Mouse (Mus musculus) large intestine, adult 2 months (tissue): Measurements from ENCODE around the gene Scn3b. TPM values are rescaled to one million over a fixed set of nuclear protein-coding genes. Genes with fewer than 3 reads are reported as not detected.

Experiments used
- DNase-seq: peaks from one replicate; pipeline ENCODE4 v3.0.0-alpha.2; 2012; ENCODE audit warnings: low read depth, low spot score
- WGBS: fragments of 180-500 bp; shearing (Covaris S2); methylation state at CpG from one replicate; pipeline ENCODE4 v1.1.7; 2018; 5-methylcytosine and 5-hydroxymethylcytosine counted together
- polyA plus RNA-seq: library from polyadenylated mRNA; depleted of rRNA; stranded (reverse); fragments of >200 nt; gene quantifications from 2 replicates; pipeline ENCODE4 v1.2.3, GENCODE M21; 2012

The Scn3b gene
- polyA plus RNA-seq, 1 experiment = 0.26 TPM

DNA sequence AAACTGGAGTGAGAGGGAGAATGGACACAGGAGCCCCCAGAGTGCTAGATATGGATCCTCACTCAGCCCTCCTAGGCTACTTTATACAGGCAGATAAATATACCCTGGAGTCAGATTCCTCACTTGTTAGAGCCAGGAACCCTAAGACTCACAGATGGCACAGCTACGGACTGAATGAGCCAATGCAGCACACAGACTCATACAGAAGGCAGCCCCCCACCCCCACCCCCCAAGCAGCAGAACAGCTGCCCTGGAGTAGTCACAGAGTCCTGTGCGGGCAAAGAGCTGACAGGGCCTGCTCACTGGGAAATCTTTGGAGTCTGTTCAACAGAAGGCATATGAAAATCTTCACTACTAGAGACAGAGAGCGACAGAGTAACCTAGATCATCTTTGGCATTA, 38.3 kb downstream of the Scn3b start:
- DNase-seq = no peak
- 94% methylated on average over 3 of the region's 3 CpGs for WGBS

DNA sequence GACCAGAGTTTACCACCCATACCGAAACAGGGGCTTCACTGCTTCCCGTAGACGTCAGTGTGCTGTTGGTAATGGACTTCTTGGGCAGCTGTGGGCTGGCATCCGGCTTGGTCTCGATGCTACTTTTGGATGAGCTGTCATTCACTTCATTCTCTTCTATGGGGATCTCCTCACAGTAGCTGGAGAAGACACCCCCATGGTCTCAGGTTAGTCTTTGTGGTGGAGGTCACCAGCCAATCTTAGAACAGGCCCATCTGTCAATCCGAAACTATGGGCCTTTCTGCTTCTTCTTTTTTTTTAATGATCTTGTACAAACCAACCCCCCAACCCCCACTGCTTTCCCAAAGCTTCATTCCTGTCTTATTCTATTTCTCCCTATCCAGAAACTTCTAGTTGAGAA, 40.9 kb downstream of the Scn3b start:
- DNase-seq = no peak
- WGBS = 96% methylated on average over 6 of the region's 6 CpGs

DNA sequence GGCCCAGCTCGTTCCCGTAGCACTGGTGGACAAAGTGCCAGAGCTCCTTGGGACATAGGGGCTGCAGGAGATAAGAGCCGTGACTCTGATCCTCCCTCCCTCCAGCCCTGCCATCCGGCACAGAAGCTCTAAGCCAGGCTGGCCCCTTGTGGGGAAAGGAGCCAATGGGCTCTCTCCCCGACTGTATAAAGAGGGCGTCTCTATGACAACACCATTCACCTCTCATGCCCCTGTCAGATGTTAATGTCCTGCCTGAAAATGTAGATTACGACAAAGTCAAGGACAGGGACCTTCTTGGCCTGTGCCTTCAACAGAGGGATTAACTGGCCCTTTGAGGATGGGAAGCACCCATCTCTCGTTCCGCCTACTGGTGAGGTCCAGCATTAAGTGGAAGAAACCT, 42.8 kb downstream of the Scn3b start:
- WGBS = 88% methylated on average over 9 of the region's 9 CpGs
- DNase-seq = no peak

DNA sequence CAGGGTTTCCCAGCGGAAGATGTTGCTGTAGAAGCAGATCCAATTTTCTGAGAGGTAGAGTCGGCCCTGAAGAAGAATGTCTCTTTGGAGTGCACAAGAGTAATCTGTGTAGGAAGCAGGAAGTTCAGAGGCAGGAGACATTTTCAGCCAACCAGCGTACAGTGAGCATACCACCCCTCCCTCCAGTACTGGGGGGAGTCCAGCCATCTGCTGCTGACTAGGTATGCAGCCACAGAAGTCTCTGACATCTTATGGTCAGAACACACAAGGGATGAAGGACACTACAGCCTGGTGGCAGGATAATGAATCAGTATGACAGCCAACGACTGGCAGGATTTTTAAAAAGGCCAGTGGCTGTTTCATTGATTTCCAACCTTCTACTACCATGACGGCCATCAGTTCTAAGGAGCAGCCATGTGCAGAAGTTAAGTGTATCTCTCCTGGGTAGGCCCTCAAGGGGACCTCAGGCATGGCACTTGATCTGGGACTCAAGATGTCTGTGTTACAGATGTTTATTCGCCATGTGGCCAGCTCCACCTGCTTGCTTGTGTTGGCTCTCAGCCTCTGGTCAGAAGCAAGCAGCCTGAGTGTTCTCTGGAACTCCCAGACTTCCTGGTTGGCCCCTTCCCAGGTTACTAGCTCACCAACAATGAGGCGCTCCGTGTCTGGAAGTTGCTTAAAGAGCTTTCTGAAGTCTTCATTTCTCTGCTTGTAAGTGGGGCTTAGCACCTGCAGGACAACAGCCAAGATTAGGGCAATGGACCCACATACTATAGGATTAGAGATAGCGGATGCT, 48.0 kb downstream of the Scn3b start:
- DNase-seq = no peak

DNA sequence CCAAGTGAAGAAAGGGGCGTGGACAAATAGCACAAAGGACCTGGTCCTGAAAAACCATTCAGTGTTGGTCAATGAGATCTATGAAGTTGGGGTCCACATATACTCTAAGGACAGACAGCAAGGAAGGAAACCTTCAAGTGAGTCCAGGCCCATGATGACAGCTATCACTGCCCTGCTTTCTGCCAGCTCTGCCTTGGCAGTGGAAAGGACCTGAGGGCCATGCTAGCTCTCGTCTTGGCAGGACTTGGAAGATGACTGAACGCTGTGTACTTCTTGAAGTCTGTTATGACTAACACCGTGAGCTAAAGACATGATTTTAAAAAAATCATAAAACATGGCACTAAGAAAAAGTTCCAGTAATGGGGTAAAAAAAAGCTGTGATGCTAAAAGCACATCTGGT, 48.7 kb downstream of the Scn3b start:
- 70% methylated on average over 4 of the region's 4 CpGs for WGBS
- no peak for DNase-seq

More for the DNA sequence above, 48.0 kb downstream of the Scn3b start:
- 52% methylated on average over 9 of the region's 9 CpGs for WGBS

DNA sequence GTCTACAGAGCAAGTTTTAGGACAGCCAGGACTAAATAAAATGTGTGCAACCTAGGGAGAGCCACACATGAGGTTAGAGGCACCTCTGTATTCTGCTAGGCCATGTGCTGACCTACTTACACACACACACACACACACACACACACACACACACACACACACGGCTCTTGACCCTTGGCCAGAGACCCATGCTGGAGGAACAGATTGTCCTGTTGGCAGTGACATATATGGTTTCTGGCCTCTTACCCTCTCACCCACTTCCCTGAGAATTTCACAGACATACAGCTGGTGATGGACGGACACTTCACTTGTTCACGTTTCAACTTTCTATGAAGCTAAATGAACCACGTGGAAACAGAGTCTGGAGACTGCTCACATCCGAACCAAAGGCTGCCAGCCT, 49.8 kb downstream of the Scn3b start:
- DNase-seq = no peak
- 70% methylated on average over 5 of the region's 5 CpGs for WGBS

DNA sequence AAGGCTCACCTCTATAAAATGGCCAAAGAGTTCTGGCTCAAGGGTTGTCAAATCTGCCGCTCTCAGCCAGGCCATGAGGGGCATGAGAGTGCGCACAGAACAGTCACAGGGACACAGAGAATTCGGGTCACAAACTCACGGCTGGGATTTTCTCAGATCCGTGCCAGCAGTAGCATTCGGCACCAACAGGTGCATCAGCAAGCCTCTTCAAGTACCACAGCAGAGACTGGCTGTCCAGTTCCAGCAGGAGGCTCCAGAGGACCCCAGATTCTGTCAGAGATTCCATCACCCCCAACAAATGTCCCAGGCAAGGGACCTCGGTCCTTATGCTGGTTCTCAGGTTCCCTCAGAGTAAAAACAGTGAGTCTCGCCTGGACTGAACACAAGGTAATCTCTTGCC, 51.4 kb downstream of the Scn3b start:
- 79% methylated on average over 8 of the region's 8 CpGs for WGBS
- DNase-seq = no peak

DNA sequence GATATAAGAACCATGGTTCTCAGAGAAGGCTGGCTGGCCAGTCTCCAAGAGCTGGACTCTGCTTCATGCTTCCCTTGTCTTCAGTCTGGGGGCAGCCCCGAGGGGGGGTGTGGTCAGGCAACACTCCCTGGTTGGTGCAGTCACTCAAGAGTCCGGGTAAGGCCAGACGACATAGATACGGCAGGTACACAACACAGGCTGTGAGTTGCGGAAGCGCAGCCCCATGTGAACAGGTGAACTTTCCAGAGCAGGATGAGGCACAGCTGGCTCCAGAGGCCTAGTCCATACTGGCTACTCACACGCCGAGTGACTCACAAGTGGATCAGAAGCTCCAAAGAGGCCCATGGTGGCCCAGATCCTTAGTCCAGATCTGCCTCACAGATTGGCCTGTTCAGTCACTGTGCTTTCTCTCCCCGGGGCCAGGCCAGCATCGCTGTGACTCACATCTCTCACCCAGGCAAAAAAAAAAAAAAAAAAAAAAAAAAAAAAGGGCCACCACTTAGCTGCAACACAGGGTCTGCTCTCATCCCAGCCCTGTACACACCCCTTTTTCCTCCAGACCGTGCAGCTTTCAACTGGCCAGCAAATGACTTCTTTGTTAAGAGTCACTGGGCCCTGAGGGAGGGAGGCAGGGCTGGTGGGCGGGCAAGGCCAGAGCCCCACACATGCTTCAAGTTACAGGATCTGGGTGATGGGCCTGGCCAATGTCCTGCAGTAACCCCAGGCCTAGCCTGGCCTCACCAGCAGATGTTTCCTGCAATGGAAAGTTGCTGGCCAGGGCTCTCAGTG, 52.1 kb downstream of the Scn3b start:
- WGBS = 18% methylated on average over 12 of the region's 12 CpGs
- no peak for DNase-seq

DNA sequence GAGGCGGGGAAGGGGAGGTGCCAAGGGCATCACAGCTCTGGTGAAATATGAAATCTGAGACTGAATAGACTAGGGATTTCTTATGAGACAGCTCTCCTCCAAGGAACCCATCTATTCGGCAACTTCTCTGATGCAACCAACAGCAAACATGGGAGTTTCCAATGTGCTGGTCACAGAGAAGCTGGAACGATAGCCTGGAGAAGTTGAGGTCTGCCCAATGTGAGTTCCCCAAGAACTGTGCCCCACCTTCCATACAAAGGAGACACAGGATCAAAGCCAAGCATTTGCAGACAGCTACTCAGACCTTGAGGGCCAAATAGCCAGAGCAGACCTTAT, 52.6 kb downstream of the Scn3b start:
- WGBS = 31% methylated on average over 3 of the region's 3 CpGs
- DNase-seq = no peak

DNA sequence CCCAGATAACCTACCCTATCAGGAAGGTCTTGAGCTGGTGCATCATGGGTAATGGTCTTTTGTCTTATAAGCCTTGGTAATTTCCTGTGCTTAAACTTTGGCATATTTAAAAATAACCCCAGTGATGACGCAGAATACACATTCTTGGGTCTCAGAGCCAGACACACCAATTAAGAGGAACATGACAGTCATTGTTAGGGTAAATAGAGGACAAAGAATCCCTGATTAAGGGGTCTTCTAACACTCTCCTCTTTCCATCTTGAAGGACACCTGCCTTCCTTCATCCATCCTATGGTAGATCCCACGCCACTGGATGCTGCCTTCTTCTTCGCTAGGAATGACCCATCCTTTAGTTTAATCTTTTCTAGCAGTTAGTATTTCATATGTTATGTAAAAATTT, 53.4 kb downstream of the Scn3b start:
- DNase-seq = no peak
- 92% methylated on average over 3 of the region's 3 CpGs for WGBS

DNA sequence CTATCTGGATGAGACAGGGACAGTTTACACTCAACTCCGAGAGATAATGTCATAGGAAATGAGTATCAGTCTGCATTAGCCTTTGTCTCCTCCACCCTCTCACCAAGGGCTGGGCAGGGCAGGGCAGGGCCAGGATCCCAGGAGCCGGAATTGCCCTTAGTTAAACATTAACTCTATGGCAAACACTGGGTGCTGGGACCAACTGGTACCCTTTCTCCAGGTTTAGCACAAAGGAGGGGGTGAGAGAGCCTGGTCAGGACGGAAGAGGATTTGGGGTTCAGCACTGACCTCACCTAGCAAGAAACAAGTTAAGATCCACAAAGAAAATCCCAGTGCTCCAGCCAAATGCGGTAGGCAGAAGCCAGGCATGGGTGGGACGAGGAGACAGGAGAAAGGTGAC, 54.2 kb downstream of the Scn3b start:
- WGBS = 31% methylated on average over 5 of the region's 5 CpGs
- peak; percentile 81 for DNase-seq

DNA sequence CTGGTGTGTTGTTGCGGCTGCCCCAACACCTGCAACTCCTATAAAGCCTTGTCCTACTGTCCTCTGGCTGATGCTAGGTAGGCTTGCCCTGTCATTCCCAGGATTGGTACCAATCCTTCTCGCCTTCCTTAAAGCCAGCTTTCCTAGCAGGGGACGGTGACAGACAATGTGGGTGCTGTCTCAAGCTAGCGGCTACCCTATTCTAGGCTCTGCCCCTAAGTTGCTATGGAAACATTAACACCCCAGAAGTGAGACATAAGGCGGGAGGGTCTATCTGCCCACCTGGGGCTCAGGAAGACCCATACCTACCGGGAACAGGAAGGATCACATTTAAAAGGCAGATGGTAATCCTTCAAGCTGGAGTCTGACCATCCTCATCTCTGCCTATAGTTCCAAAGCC, 54.8 kb downstream of the Scn3b start:
- WGBS = 29% methylated on average over 6 of the region's 6 CpGs
- no peak for DNase-seq

DNA sequence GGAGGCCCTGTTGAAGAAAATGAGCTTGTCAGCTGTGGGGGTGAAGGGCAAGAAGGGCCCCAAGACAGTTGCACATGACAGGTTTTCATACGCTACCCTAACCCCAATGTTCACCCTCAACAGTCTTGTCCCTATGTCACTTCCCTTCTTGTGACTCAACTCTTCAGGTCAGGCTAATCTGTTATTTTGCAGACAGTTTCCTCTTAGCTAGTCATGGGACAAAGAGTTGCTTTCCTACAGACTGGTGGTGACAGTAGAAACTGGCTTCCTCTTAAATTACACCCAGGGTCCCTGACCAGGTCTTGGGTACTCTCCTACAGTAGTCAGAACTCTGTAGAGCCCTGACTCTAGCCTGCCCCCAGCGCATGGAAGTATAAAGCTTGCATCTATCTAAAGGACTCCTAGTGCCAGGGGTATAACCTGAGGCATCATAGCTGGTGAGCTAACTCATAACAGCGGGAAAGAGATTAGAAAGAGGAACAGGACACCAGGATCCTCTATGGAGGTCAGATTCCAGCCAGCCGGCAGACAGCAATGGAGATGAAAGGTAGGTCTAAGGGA, 55.3 kb downstream of the Scn3b start:
- DNase-seq = no peak
- WGBS = 35% methylated on average over 4 of the region's 4 CpGs

DNA sequence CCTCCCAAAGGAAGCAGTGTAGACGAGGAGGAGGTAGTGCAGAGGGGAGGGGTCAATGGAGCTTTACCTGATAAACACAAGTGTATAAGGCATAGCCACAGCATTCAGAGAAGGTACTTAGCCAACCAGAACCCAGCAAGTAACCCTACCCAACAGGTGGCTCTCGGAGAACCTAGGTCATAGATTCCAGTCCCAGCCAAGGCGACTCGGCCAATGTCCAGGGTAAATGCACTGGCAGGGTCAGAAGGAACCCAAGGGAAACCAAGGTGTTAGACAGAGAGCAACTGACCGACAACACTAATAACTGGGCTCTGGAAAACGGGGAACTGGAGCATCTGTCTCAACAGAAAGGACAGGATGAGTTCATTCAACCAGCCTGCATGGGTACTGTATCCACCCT, 55.8 kb downstream of the Scn3b start:
- WGBS = 62% methylated on average over 6 of the region's 6 CpGs
- DNase-seq = no peak

DNA sequence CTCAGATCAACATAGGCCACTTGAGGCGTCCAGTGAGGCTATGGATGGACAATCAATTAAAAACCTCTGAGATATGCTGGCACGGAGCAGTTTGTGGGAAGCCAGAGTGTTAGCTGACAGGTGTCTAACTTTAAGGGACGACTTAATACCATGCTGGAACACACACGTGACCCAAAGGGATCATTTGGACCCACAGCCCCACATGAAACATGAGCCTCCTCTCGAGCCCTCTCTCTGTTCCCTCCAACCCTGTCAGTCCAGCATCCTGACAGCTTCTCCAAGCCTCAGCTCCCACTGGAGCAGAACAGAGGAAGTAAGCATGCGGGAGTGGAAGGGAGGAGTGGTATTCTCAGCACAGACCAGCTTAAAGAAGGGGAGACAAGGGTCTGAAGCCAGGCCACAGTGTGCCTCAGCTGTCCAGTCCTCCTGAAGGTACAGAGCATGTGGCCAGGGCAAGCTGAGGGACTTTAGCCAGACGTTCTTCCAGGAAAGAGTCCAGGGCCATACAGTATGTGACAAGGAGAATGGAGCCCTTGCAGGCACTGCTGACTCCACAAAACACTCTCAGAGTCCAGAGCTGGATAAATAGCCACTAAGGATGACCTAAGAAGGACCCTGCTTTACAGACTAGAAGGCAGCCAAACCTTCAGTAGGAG, 57.4 kb downstream of the Scn3b start:
- DNase-seq = no peak
- WGBS = 70% methylated on average over 7 of the region's 7 CpGs

DNA sequence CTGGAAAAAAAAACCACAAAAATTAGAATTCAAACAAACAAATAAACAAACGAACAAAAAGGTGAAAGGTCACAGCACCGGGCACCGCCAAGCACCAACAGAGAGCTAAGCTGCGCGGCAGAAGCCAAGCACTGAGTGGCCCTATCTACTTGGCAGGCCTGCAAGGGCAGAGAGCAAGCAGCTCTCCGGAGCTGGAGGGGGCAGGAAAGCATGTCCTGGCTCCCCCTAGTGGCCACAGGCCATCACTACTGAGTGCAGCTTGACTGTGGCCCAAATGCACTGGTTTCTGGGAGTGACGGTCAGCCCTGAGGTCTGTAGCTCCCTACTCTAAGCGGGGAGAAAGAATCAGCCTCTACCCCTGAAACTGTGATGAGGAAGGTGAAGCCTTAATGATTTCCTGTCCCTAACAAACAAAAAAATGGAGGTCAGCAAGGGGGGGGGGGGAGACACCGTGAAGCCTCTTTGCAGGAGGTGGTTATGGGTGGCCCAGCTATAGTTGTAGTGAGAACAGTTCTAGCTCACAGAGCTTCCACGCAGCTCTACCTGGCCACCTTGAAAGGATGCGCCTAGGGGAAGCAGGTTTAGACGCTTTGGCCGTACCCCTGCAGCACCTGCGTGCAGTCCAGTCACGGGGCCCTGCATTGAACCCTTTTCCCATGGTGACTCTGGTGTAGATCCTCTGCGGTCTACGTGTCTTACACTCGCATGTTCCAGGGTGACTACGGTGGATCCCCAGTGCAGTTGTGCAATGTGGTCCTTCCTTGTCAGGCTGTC, 61.8 kb downstream of the Scn3b start:
- no peak for DNase-seq
- WGBS = 56% methylated on average over 19 of the region's 19 CpGs

DNA sequence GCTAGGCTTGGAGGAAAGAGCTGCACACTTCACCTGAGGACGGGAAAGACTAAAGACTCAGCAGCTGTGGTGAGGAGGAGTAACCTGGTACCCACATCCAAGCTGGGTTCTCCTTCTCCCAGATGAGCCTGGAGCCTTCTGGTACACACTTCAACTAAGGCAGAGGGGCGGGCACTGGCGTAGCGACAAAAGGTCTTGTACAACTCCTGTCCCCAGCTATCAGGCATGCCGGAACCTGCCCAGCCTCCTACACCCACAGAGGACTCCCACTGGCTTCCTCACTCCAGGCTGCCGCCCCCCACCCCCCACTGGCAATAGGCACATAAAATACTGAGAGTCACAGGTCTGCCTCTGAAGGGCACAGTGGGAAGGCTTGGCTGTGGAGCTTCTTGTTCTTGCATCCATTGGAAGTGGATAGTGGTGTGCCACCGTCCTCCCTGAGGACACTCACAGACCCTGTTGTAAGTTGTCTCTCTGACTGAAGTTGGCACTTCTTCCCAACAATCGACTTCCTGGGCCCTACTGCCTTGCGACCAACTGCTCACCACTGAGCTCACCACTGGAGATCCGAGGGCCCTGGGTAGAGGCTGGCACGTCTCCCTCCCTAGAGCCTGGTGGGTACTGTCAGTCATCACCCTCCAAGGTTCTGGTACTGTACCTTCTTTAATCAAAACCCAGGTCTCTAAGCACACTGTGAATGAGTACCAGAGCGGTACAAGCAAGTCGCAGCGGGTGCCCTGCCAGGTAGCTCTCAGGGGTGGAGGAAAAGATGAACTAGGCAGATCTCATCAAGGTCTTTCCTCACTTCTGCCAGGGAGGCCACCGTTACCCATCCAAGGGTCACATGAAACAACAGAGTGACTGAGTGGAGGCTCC, 62.6 kb downstream of the Scn3b start:
- no peak for DNase-seq
- WGBS = 85% methylated on average over 15 of the region's 15 CpGs

DNA sequence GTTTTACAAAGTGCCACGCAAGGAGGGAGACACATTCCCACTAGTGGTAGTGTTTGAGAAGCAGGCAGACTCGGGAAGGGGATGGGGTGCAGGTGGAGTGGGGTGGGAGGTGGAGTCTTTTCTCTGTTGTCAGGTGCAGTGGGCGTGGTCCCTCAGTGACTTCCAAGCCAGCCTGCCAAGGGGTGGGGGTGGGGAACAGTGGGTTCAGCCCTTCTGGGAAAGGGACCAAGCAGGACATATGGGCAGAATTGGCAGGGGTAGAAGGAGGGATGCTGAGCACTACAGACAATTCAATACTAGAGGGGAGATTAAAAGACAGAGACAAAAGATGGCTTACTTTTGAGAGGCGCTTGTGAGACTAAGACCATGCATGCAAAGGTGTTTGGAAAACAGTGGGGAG, 63.3 kb downstream of the Scn3b start:
- DNase-seq = no peak
- WGBS = 61% methylated on average over 4 of the region's 4 CpGs
